Mouse (Mus musculus): ENCODE results near the gene Cox7a1. TPM values are rescaled to one million over a fixed set of nuclear protein-coding genes. Genes with fewer than 3 reads are reported as not detected.
A peak's percentile ranks its signal among the peaks of the same experiment; 100 is the strongest.

Gene Cox7a1
- polyA plus RNA-seq, 1 experiment, result 21.7 TPM

- Histone ChIP-seq H3K4me1 (ENCODE audit: control insufficient read depth, insufficient read depth, low read length) (no peaks in the 10 kb centered on the region), H3K4me3 (ENCODE audit: low read depth, low read length) (no peak overlapping the region), H3K36me3 (ENCODE audit: control insufficient read depth, insufficient read depth, low read length, poor library complexity, severe bottlenecking) (no peaks in the 10 kb centered on the region), H3K27me3 (ENCODE audit: control insufficient read depth, insufficient read depth, low read length, poor library complexity, severe bottlenecking) (no peaks in the 10 kb centered on the region), H3K9ac (ENCODE audit: low read depth, poor library complexity, severe bottlenecking) (no peak overlapping the region), H3K9me3 (replicated peaks; ENCODE audit: control insufficient read depth, insufficient read depth, low read length, poor library complexity, severe bottlenecking) (peaks cover 28% of the 10 kb centered on the region), H3K27ac (ENCODE audit: insufficient read depth, low read length) (no peak overlapping the region)
- no peak for TF ChIP-seq CTCF (IDR thresholded peaks at IDR 0.05; ENCODE audit: low read depth, low read length)
- TF ChIP-seq POLR2A (IDR thresholded peaks at IDR 0.05; ENCODE audit: insufficient read depth, low read length), result no peak
- TF ChIP-seq EP300 (IDR thresholded peaks at IDR 0.05; ENCODE audit: insufficient read depth, low read depth, low read length), result no peak
Measured at GRCm38 (mm10) chr7:30211025-30211424, 27.1 kb downstream of the Cox7a1 start.

- TF ChIP-seq CTCF (IDR thresholded peaks at IDR 0.05; ENCODE audit: low read depth, low read length) (no peak), POLR2A (IDR thresholded peaks at IDR 0.05; ENCODE audit: insufficient read depth, low read length) (no peak), EP300 (IDR thresholded peaks at IDR 0.05; ENCODE audit: insufficient read depth, low read depth, low read length) (no peak)
- Histone ChIP-seq H3K9me3 (replicated peaks; ENCODE audit: control insufficient read depth, insufficient read depth, low read length, poor library complexity, severe bottlenecking) (peaks cover 28% of the 10 kb centered on the region), H3K36me3 (ENCODE audit: control insufficient read depth, insufficient read depth, low read length, poor library complexity, severe bottlenecking) (no peaks in the 10 kb centered on the region), H3K27me3 (ENCODE audit: control insufficient read depth, insufficient read depth, low read length, poor library complexity, severe bottlenecking) (no peaks in the 10 kb centered on the region), H3K4me3 (ENCODE audit: low read depth, low read length) (no peak overlapping the region), H3K9ac (ENCODE audit: low read depth, poor library complexity, severe bottlenecking) (no peak overlapping the region), H3K27ac (ENCODE audit: insufficient read depth, low read length) (no peak overlapping the region), H3K4me1 (ENCODE audit: control insufficient read depth, insufficient read depth, low read length) (no peaks in the 10 kb centered on the region)
Measured at GRCm38 (mm10) chr7:30213881-30214280, 29.9 kb downstream of the Cox7a1 start.

- H3K4me3 ChIP-seq (ENCODE audit: low read depth, low read length), result no peak overlapping the region
Measured at GRCm38 (mm10) chr7:30215875-30216274, 31.9 kb downstream of the Cox7a1 start.

GRCm38 (mm10) chr7:30216723-30217151 is 32.8 kb downstream of the Cox7a1 start:
- peak overlapping the region; percentile 57; the same call in 1 of the 2 replicates for H3K27ac ChIP-seq (ENCODE audit: insufficient read depth, low read length)

More at GRCm38 (mm10) chr7:30215875-30216274, 31.9 kb downstream of the Cox7a1 start:
- no peaks in the 10 kb centered on the region for H3K4me1 ChIP-seq (ENCODE audit: control insufficient read depth, insufficient read depth, low read length)
- no peak overlapping the region for H3K9ac ChIP-seq (ENCODE audit: low read depth, poor library complexity, severe bottlenecking)
- H3K27me3 ChIP-seq (ENCODE audit: control insufficient read depth, insufficient read depth, low read length, poor library complexity, severe bottlenecking), result no peaks in the 10 kb centered on the region
- H3K9me3 ChIP-seq (replicated peaks; ENCODE audit: control insufficient read depth, insufficient read depth, low read length, poor library complexity, severe bottlenecking), result peaks cover 28% of the 10 kb centered on the region
- H3K27ac ChIP-seq (ENCODE audit: insufficient read depth, low read length), result 0 out of 2 replicates have a peak overlapping the region, but pooled peaks have one; percentile 6
- no peaks in the 10 kb centered on the region for H3K36me3 ChIP-seq (ENCODE audit: control insufficient read depth, insufficient read depth, low read length, poor library complexity, severe bottlenecking)
- TF ChIP-seq EP300 (IDR thresholded peaks at IDR 0.05; ENCODE audit: insufficient read depth, low read depth, low read length), result no peak
- no peak for TF ChIP-seq POLR2A (IDR thresholded peaks at IDR 0.05; ENCODE audit: insufficient read depth, low read length)
- no peak for TF ChIP-seq CTCF (IDR thresholded peaks at IDR 0.05; ENCODE audit: low read depth, low read length)

GRCm38 (mm10) chr7:30217277-30217676 is 33.3 kb downstream of the Cox7a1 start:
- no peak for TF ChIP-seq POLR2A (IDR thresholded peaks at IDR 0.05; ENCODE audit: insufficient read depth, low read length)
- no peak for TF ChIP-seq EP300 (IDR thresholded peaks at IDR 0.05; ENCODE audit: insufficient read depth, low read depth, low read length)
- TF ChIP-seq CTCF (IDR thresholded peaks at IDR 0.05; ENCODE audit: low read depth, low read length), result no peak
- no peak overlapping the region for H3K27ac ChIP-seq (ENCODE audit: insufficient read depth, low read length)
- H3K4me3 ChIP-seq (ENCODE audit: low read depth, low read length), result no peak overlapping the region
- H3K9ac ChIP-seq (ENCODE audit: low read depth, poor library complexity, severe bottlenecking), result no peak overlapping the region
- H3K9me3 ChIP-seq (replicated peaks; ENCODE audit: control insufficient read depth, insufficient read depth, low read length, poor library complexity, severe bottlenecking), result peaks cover 17% of the 10 kb centered on the region
- H3K27me3 ChIP-seq (ENCODE audit: control insufficient read depth, insufficient read depth, low read length, poor library complexity, severe bottlenecking), result no peaks in the 10 kb centered on the region
- no peaks in the 10 kb centered on the region for H3K36me3 ChIP-seq (ENCODE audit: control insufficient read depth, insufficient read depth, low read length, poor library complexity, severe bottlenecking)
- no peaks in the 10 kb centered on the region for H3K4me1 ChIP-seq (ENCODE audit: control insufficient read depth, insufficient read depth, low read length)

More at GRCm38 (mm10) chr7:30216723-30217151, 32.8 kb downstream of the Cox7a1 start:
- Histone ChIP-seq H3K4me1 (ENCODE audit: control insufficient read depth, insufficient read depth, low read length) (no peaks in the 10 kb centered on the region), H3K27me3 (ENCODE audit: control insufficient read depth, insufficient read depth, low read length, poor library complexity, severe bottlenecking) (no peaks in the 10 kb centered on the region), H3K4me3 (ENCODE audit: low read depth, low read length) (peak overlapping the region; percentile 53), H3K9me3 (replicated peaks; ENCODE audit: control insufficient read depth, insufficient read depth, low read length, poor library complexity, severe bottlenecking) (peaks cover 22% of the 10 kb centered on the region), H3K36me3 (ENCODE audit: control insufficient read depth, insufficient read depth, low read length, poor library complexity, severe bottlenecking) (no peaks in the 10 kb centered on the region), H3K9ac (ENCODE audit: low read depth, poor library complexity, severe bottlenecking) (peak overlapping the region; percentile 26; the same call in 1 of the 2 replicates)
- TF ChIP-seq EP300 (IDR thresholded peaks at IDR 0.05; ENCODE audit: insufficient read depth, low read depth, low read length), result peak; percentile 32; the same call in 1 of the 2 replicates
- TF ChIP-seq CTCF (IDR thresholded peaks at IDR 0.05; ENCODE audit: low read depth, low read length), result peak; percentile 94
- TF ChIP-seq POLR2A (IDR thresholded peaks at IDR 0.05; ENCODE audit: insufficient read depth, low read length), result no peak

GRCm38 (mm10) chr7:30219293-30220007 is 35.5 kb downstream of the Cox7a1 start:
- H3K27ac ChIP-seq (ENCODE audit: insufficient read depth, low read length), result no peak overlapping the region

More at GRCm38 (mm10) chr7:30219293-30220007, 35.5 kb downstream of the Cox7a1 start:
- no peaks in the 10 kb centered on the region for H3K4me1 ChIP-seq (ENCODE audit: control insufficient read depth, insufficient read depth, low read length)
- peaks cover 6% of the 10 kb centered on the region; the same call in 1 of the 2 replicates for H3K36me3 ChIP-seq (ENCODE audit: control insufficient read depth, insufficient read depth, low read length, poor library complexity, severe bottlenecking)
- no peaks in the 10 kb centered on the region; the same call in 1 of the 2 replicates for H3K9me3 ChIP-seq (replicated peaks; ENCODE audit: control insufficient read depth, insufficient read depth, low read length, poor library complexity, severe bottlenecking)
- no peak for TF ChIP-seq CTCF (IDR thresholded peaks at IDR 0.05; ENCODE audit: low read depth, low read length)
- TF ChIP-seq POLR2A (IDR thresholded peaks at IDR 0.05; ENCODE audit: insufficient read depth, low read length), result no peak
- no peak; the same call in 1 of the 2 replicates for TF ChIP-seq EP300 (IDR thresholded peaks at IDR 0.05; ENCODE audit: insufficient read depth, low read depth, low read length)
- H3K27me3 ChIP-seq (ENCODE audit: control insufficient read depth, insufficient read depth, low read length, poor library complexity, severe bottlenecking), result no peaks in the 10 kb centered on the region
- H3K9ac ChIP-seq (ENCODE audit: low read depth, poor library complexity, severe bottlenecking), result peak overlapping the region; percentile 48
- H3K4me3 ChIP-seq (ENCODE audit: low read depth, low read length), result peak overlapping the region; percentile 49
